Mouse (Mus musculus): ENCODE results near the gene Rcan2.
"Not testable (repeated sequence)": the region's sequence is repeated elsewhere in the genome, so short reads cannot be mapped to it uniquely, and the experiment has no call there.

The Rcan2 gene

DNA sequence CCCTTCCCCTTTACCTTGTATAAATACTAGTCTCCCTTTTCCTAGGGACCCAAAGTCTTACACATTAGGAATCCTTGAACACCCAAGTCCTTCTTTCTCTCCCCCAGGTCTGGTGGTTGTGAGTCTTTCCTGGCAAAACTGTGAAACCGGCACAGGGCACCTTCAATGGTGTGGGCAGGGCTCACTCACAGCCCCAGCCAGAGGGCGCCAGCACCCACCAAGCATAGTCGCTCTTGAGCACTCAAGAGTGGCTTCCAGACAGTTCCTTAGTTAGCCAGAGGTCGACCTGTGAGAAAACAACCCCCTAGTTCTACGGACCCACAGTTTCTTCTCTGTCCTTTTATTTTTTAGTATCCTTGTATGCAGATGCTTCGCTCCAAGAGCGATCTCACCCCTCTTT, at the start of gene Rcan2:
TSS of gene Rcan2 (plus strand) at position 275 of the 400 bp plus-strand sequence.
- peak; percentile 78 for DNase-seq

DNA sequence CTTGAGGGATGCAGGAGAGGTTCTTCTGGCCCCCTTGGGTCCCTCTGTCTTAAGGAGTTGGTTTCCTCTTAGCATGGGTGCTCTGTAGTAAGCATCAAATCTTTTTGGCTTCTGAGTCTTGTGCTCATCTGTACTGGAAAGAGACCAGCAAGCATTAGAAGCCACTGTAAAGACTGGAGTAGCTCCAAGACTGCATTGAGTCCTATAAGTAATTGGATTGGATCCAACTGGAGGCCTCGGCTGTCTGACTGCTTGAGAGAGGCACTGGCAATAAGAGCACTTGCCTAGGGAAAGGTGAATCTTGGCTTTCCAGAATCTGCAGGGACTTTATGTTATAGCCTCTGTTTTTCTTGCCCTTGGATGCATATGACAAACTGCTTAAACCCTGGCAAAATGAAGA, 48.3 kb upstream of the Rcan2 start:
- DNase-seq, result no peak

DNA sequence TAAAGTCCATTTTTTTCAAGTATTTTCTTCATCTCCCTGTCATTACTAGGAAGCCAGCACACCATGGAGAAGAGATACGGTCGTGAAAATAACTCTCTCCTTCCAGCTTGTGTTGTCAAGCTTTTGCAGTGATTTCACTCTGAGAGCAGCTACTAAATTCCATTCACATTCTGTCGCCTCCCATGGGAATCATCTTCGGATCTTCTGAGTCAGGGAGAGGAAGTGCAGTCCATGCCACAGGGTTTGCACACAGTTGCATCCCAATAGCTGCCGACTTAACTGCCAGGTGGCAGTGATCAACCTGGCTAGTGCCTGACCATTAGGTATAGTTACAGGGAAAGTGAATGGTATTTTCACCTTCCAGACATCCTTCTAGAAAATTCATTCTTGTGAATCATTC, 46.5 kb upstream of the Rcan2 start:
- DNase-seq, result no peak

- no peak for DNase-seq
Measured at GRCm38 (mm10) chr17:43758607-43759259, 42.4 kb upstream of the Rcan2 start.

DNA sequence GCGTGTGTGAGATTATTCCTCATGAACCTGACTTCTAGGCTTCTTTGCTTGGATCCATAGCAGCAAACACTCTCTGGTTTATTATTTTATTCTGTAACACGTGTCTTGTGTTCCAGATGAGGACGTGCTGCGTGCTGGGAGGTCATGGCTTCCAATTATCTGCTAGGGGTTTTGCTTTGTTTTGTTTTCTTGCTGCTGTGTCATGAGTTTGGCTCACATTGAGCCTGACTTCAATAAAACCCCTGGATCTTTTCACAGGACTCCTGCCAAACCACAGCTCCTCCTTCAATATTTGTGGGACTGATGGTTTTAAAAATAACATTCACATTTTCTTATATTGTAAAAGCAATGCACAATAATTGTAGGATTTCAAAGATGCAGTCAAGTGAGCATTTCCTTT, 16.6 kb upstream of the Rcan2 start:
- no peak for DNase-seq

- DNase-seq, result no peak
Measured at GRCm38 (mm10) chr17:43788222-43788621, 12.9 kb upstream of the Rcan2 start.

DNA sequence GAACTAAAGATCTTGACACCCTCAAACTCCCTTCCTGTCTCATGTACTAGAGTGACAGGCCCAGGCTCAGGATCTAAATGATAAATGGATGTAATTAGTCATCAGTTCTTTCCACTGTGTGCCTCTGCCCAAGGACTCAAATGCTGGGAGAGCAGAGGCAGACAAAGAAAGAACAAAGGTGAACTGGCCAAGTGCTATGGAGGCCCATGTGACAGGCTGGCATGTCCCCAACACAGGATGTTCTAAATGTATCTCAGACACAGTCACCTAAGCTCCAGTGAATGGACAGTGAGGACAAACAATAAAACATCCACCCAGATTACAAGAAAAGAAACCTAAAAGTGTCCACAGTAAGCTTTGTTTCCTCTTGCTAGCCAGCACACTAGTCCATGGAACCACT, 11.8 kb upstream of the Rcan2 start:
- DNase-seq, result no peak

DNA sequence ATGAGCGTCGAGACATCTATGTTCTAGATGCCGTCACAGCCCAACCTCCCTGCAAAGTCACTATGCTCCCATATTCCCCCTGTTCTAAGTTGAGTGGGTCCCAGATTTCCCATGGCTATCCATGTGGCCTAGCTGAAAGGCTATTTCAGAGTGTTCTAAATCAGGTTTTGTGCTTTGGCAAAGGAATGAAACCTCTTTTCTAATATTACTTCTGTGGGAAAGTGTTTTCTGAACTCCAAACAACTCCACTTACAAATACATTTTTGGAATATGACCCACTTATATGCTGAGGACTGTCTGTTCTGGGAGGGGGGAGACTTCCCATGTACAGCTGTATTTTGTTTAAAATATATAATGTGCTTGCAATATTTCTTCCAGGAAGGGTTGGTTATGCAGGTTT, 9.4 kb upstream of the Rcan2 start:
- no peak for DNase-seq

DNA sequence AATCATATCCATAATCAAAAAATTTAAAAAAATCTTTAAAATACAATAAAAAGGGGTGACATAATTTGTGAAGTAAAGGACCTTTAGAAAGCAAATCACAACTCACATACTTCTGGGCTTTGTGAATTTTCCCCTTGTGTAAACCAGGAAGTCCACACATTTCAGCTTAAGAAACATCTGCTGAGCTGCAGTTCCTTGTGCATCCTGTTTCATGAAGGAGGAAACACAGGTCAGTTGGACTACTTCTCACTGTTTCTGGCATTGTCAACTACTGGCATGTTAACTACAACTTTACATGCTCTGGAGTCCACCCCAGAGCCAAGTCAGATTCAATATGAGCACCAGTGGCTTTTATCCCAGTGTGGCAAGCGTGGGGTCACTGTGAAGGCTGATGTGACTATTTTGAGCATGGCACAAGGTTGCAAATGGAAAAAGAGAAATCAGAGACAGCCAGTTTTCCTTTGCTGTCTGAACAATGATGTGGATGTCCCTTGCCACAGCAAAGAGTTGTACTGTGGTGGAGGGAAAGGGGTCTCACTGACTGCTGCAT, 6.3 kb upstream of the Rcan2 start:
- DNase-seq, result no peak

GRCm38 (mm10) chr17:43801595-43802373, 633 bp downstream of the Rcan2 start:
- peak; percentile 56 for DNase-seq

DNA sequence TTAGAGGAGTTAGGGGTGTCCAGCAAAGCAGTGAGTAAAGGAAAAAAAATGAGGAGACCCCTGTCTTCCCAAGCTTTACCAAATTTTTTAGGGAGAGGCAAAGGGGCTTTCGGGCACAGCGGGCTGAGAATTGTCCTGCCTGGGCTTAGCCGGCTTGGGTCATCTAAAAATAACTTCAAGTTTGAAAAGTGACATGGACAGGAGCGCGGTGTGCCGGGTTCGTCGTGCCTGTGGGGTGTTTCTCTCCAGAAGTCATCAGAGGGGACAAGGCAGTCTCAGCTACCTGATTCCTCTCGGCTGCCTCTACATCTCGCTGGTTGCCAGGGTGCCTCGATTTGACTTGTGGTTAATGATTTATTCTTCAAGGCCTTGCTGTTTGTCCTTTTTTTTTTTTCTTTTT, 1.3 kb downstream of the Rcan2 start:
- no peak for DNase-seq

DNA sequence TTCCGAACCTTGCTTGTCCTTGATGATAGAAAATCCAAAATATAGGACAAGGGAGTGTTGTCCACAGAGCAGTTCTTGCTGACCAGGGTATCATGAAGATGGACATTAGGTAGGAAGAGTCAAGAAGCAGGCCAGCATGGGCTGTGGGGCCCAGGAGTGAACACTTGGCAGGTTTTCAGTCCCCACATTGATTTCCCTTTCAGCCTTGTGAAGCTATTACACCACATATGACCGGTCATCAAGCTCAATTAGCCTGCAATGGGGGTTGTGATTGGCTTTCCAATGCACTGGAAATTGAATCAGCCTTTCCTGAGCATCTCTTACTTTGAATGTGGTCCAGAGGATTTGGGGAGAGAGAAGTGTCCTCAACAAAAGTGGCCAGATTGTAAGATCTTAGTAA, 2.0 kb downstream of the Rcan2 start:
- no peak for DNase-seq

GRCm38 (mm10) chr17:43803764-43804163, 2.6 kb downstream of the Rcan2 start:
- DNase-seq, result no peak

DNA sequence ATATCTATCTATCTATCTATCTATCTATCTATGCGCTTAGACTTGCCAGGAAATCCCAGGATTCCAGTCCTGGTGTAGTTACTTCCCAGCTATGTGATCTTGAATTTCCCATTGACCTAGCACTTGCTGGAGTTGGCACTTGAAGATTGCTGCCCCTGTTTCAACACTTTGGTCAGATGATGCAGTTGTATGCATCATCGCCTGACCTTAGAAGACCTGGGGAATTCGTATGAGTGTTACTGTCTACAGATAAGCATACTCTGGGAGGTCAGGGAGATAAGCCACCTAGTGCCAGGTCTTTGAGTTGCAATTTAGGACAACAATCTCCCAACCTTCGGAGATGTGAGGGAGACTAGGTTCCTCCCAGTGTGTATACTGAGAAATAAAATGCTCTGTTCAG, 5.7 kb downstream of the Rcan2 start:
- no peak for DNase-seq

GRCm38 (mm10) chr17:43811453-43811852, 10.3 kb downstream of the Rcan2 start:
- DNase-seq, result no peak

- no peak for DNase-seq
Measured at GRCm38 (mm10) chr17:43815376-43815775, 14.2 kb downstream of the Rcan2 start.

DNA sequence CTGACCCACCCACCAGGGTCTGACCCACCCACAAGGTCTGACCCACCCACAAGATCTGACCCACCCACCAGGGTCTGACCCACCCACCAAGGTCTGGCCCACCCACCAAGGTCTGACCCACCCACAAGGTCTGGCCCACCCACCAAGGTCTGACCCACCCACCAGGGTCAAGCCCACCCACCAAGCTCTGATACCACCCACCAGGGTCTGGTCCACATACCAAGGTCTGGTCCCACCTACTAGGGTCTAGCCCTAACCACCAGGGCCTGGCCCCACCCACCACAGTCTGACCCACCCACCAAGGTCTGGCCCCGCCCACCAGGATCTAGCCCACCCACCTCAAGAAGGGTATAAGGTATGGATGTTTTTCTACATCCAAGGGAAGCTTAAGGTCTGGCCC, 15.3 kb downstream of the Rcan2 start:
- no peak for DNase-seq

GRCm38 (mm10) chr17:43817171-43817570, 16.0 kb downstream of the Rcan2 start:
- DNase-seq, result no peak

DNA sequence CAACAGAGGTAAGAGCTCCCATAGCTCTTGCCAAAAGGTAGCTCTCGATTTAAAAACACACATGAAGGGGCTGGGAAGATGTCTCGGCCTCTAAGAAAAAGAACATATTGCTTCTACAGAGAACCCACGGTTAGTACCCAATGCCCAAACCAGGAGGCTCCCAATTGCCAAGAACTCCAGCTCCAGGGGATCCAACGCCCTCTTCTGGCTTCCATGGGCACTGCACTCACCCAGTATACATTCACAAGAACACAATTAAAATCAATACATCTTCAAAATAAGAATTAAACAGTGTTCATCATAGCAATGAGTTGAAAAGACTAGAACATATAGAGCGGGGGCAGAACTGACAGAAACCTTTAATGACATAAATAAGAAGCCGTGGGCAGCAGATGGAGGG, 17.2 kb downstream of the Rcan2 start:
- DNase-seq, result no peak

DNA sequence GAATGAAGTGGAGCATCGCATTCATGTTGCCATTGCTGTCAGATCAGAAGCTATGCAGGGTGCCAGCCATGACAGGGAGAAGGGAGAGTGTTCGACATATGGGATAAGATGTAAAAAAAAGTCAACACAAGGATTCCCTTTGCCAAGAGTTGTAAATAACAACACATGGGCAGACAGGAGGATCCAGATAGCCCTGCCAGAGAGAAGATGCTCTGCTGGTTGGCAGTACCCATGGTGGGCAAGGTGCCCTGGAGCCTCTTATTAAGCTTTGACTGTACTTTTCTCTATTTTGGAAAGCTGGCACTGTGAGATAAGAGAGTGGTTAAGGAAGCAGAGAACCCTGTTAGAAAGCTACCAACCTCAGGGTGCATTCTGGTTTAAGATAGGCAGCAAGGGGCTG, 19.8 kb downstream of the Rcan2 start:
- DNase-seq, result no peak

DNA sequence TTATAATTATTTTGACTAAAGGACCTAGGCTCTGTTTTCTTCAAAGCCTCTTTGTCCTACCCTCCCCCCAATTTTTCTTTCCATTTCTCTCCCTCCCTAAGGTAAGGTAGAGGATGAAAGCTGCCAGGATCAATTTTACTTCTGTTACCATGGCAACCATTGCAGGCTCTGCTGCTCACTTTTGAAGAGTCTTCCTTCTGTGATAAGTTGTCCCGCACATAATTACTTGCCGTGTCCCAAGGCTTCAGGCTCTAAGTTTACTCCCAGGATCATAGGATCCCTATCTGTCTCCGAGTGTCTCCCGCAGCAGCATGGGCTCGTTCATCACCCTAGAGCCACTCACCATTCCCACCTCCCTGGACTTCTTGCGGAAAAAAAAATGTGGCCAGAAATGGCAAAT, 21.1 kb downstream of the Rcan2 start:
- no peak for DNase-seq

GRCm38 (mm10) chr17:43822630-43823029, 21.5 kb downstream of the Rcan2 start:
- no peak for DNase-seq

- no peak for DNase-seq
Measured at GRCm38 (mm10) chr17:43824781-43825410, 23.7 kb downstream of the Rcan2 start.

- DNase-seq, result not testable (repeated sequence)
Measured at GRCm38 (mm10) chr17:43825411-43825785, 24.2 kb downstream of the Rcan2 start.
